Mouse (Mus musculus): ENCODE measurements at regions not wholly inside any gene's neighbourhood (a gene's known extent, or its start where the extent isn't known, plus 50 kb on each side); places are given as distances from the start of the nearest gene placed in this dataset.

- no peak for TF ChIP-seq CTCF (IDR thresholded peaks at IDR 0.05; ENCODE audit: control insufficient read depth, insufficient read depth, insufficient read length)
- TF ChIP-seq CEBPB (IDR thresholded peaks at IDR 0.05; ENCODE audit: low read depth), result no peak
- no peak for TF ChIP-seq MAX (IDR thresholded peaks at IDR 0.05)
- no peak for TF ChIP-seq USF1 (IDR thresholded peaks at IDR 0.05; ENCODE audit: low read depth)
Observed at GRCm38 (mm10) chr1:77229561-77229960, 285.3 kb downstream of the Epha4 start.

Measured in C2C12 (cell line).